ENCODE assay signal across 21 mouse cellular contexts in genomic region chr2:103324320-103324719, GRCm38 (mm10). TPM values are rescaled to one million over a fixed set of nuclear protein-coding genes. Genes with fewer than 3 reads are reported as not detected.
DNase-seq lines count a peak whose midpoint lies in the region; ATAC-seq and TF ChIP-seq lines count a peak whose summit lies in the region.
"Had no signal": no experiment of that assay in that cellular context is flagged by ENCODE, and none has a peak within 500 bp of the region (broad histone marks: within the 10 kb centered on the region; RNA-seq: fewer than 3 reads in every experiment).

No protein-coding gene starts in this region.

- H3K9me3 ChIP-seq in intestine, embryonic 15.5 days, result no peaks in the 10 kb centered on the region
- no peaks in the 10 kb centered on the region for H3K9me3 ChIP-seq in intestine, postnatal 0 days (ENCODE audit: control insufficient read depth)
- H3K9me3 ChIP-seq in G1E (replicated peaks), result no peaks in the 10 kb centered on the region
- no peaks in the 10 kb centered on the region for H3K9me3 ChIP-seq in liver, embryonic 14.5 days (ENCODE audit: control insufficient read depth, low read length)
- no peaks in the 10 kb centered on the region for H3K9me3 ChIP-seq in stomach, embryonic 14.5 days (ENCODE audit: control insufficient read depth, low read depth, low read length)
- H3K9me3 ChIP-seq: forebrain, embryonic 15.5 days; hindbrain, embryonic 12.5 days; megakaryocyte, embryonic 14.5 days; midbrain, embryonic 15.5 days had no signal

- H3K4me3 ChIP-seq in intestine, embryonic 15.5 days (replicated peaks), result no peak overlapping the region
- H3K4me3 ChIP-seq in intestine, postnatal 0 days (ENCODE audit: low read depth, low read length), result no peak overlapping the region
- peak overlapping the region; percentile 37; the same call in 1 of the 2 replicates for H3K4me3 ChIP-seq in G1E (ENCODE audit: low read depth, low read length)
- no peak overlapping the region for H3K4me3 ChIP-seq in liver, embryonic 14.5 days (ENCODE audit: insufficient read depth in 1 of 2, low read depth in 2 of 2, low read length in 2 of 2)
- no peak overlapping the region for H3K4me3 ChIP-seq in stomach, embryonic 14.5 days (ENCODE audit: low read depth, low read length)
- H3K4me3 ChIP-seq: forebrain, embryonic 15.5 days; hindbrain, embryonic 12.5 days; megakaryocyte, embryonic 14.5 days; midbrain, embryonic 15.5 days; myocyte had no signal

- ATAC-seq in intestine, embryonic 15.5 days, result no peak
- ATAC-seq in intestine, postnatal 0 days, result no peak
- ATAC-seq in G1E (ENCODE audit: extremely low read depth, insufficient number of reproducible peaks, low FRiP score, poor library complexity, severe bottlenecking), result peak; percentile 62
- peak; percentile 36; the same call in 1 of the 2 replicates for ATAC-seq in liver, embryonic 14.5 days (ENCODE audit: insufficient read depth)
- no peak for ATAC-seq in stomach, embryonic 14.5 days (ENCODE audit: insufficient number of reproducible peaks, insufficient read depth, low FRiP score, low read depth)
- no peak for ATAC-seq in erythroblast, adult 5-6 weeks (replicated peaks; ENCODE audit: low FRiP score, poor library complexity, severe bottlenecking)
- ATAC-seq: forebrain, embryonic 15.5 days; midbrain, embryonic 15.5 days had no signal

- TF ChIP-seq EP300 in liver, embryonic 14.5 days (IDR thresholded peaks at IDR 0.05; ENCODE audit: low read depth), result peak; percentile 52

- H3K27ac ChIP-seq in intestine, embryonic 15.5 days, result peak overlapping the region; percentile 92; the same call in 1 of the 2 replicates
- H3K27ac ChIP-seq in intestine, postnatal 0 days (ENCODE audit: low read depth, low read length), result no peak overlapping the region
- no peak overlapping the region for H3K27ac ChIP-seq in liver, embryonic 14.5 days
- H3K27ac ChIP-seq in stomach, embryonic 14.5 days (ENCODE audit: low read length), result peak overlapping the region; percentile 75; the same call in 1 of the 2 replicates
- H3K27ac ChIP-seq: forebrain, embryonic 15.5 days; hindbrain, embryonic 12.5 days; midbrain, embryonic 15.5 days had no signal

- no peak overlapping the region for H3K9ac ChIP-seq in intestine, embryonic 15.5 days
- no peak overlapping the region for H3K9ac ChIP-seq in intestine, postnatal 0 days (ENCODE audit: low read depth, low read length)
- H3K9ac ChIP-seq in liver, embryonic 14.5 days (replicated peaks), result no peak overlapping the region
- no peak overlapping the region for H3K9ac ChIP-seq in stomach, embryonic 14.5 days (replicated peaks; ENCODE audit: low read depth, low read length)
- H3K9ac ChIP-seq: forebrain, embryonic 15.5 days; hindbrain, embryonic 12.5 days; midbrain, embryonic 15.5 days had no signal

- peaks cover 10% of the 10 kb centered on the region for H3K4me1 ChIP-seq in intestine, embryonic 15.5 days (replicated peaks)
- peaks cover 24% of the 10 kb centered on the region for H3K4me1 ChIP-seq in intestine, postnatal 0 days (replicated peaks; ENCODE audit: control insufficient read depth, insufficient read depth, low read length)
- H3K4me1 ChIP-seq in G1E (ENCODE audit: insufficient read depth, low read depth, low read length), result peaks cover 95% of the 10 kb centered on the region
- peaks cover 18 to 45% of the 10 kb centered on the region in 2 experiments for H3K4me1 ChIP-seq in liver, embryonic 14.5 days (replicated peaks; ENCODE audit: control insufficient read depth in 2 of 2, insufficient read depth in 2 of 2, low read length in 1 of 2)
- H3K4me1 ChIP-seq in stomach, embryonic 14.5 days (ENCODE audit: control insufficient read depth, insufficient read depth, low read length), result peaks cover 7% of the 10 kb centered on the region; the same call in 1 of the 2 replicates
- H3K4me1 ChIP-seq: forebrain, embryonic 15.5 days; hindbrain, embryonic 12.5 days; megakaryocyte, embryonic 14.5 days; midbrain, embryonic 15.5 days had no signal

- no peaks in the 10 kb centered on the region for H3K36me3 ChIP-seq in intestine, embryonic 15.5 days
- H3K36me3 ChIP-seq in intestine, postnatal 0 days (ENCODE audit: control insufficient read depth, insufficient read depth), result no peaks in the 10 kb centered on the region
- H3K36me3 ChIP-seq in G1E (replicated peaks), result no peaks in the 10 kb centered on the region
- no peaks in the 10 kb centered on the region for H3K36me3 ChIP-seq in liver, embryonic 14.5 days (replicated peaks; ENCODE audit: control insufficient read depth, insufficient read depth, low read depth)
- H3K36me3 ChIP-seq in stomach, embryonic 14.5 days (ENCODE audit: control insufficient read depth, insufficient read depth, low read length), result no peaks in the 10 kb centered on the region
- H3K36me3 ChIP-seq: forebrain, embryonic 15.5 days; hindbrain, embryonic 12.5 days; midbrain, embryonic 15.5 days had no signal

- 73% methylated on average over 2 of the region's 2 CpGs for WGBS in intestine, embryonic 15.5 days
- 51% methylated on average over 2 of the region's 2 CpGs for WGBS in intestine, postnatal 0 days
- WGBS in liver, embryonic 14.5 days (ENCODE audit: insufficient replicate concordance), result 39% methylated on average over 2 of the region's 2 CpGs
- WGBS in stomach, embryonic 14.5 days, result 68% methylated on average over 2 of the region's 2 CpGs

- no peaks in the 10 kb centered on the region for H3K27me3 ChIP-seq in intestine, embryonic 15.5 days (replicated peaks)
- H3K27me3 ChIP-seq in intestine, postnatal 0 days (replicated peaks; ENCODE audit: control insufficient read depth, insufficient read depth, low read length), result no peaks in the 10 kb centered on the region
- peaks cover 8% of the 10 kb centered on the region; the same call in 1 of the 2 replicates for H3K27me3 ChIP-seq in G1E (ENCODE audit: insufficient read depth, low read length)
- no peaks in the 10 kb centered on the region for H3K27me3 ChIP-seq in liver, embryonic 14.5 days (ENCODE audit: control insufficient read depth, insufficient read depth, low read length)
- H3K27me3 ChIP-seq in stomach, embryonic 14.5 days (ENCODE audit: control insufficient read depth, insufficient read depth, low read length), result no peaks in the 10 kb centered on the region
- H3K27me3 ChIP-seq: forebrain, embryonic 15.5 days; hindbrain, embryonic 12.5 days; midbrain, embryonic 15.5 days had no signal

- TF ChIP-seq CTCF in intestine, postnatal 0 days (IDR thresholded peaks at IDR 0.05; ENCODE audit: low read depth), result no peak
- no peak for TF ChIP-seq CTCF in G1E (IDR thresholded peaks at IDR 0.05; ENCODE audit: low read depth, low read length)
- no peak for TF ChIP-seq CTCF in liver, embryonic 14.5 days (IDR thresholded peaks at IDR 0.05; ENCODE audit: low read depth)

- H3K4me2 ChIP-seq in intestine, embryonic 15.5 days (replicated peaks), result no peak overlapping the region
- H3K4me2 ChIP-seq in intestine, postnatal 0 days (replicated peaks; ENCODE audit: low read depth), result no peak overlapping the region
- H3K4me2 ChIP-seq in liver, embryonic 14.5 days (ENCODE audit: low read depth), result no peak overlapping the region
- no peak overlapping the region for H3K4me2 ChIP-seq in stomach, embryonic 14.5 days (replicated peaks; ENCODE audit: low read depth, low read length)
- H3K4me2 ChIP-seq: forebrain, embryonic 15.5 days; heart, embryonic 11.5 days; hindbrain, embryonic 12.5 days; midbrain, embryonic 15.5 days had no signal

- peak; percentile 58 for DNase-seq in G1E (ENCODE audit: low spot score)
- no peak for DNase-seq in liver, embryonic 14.5 days (ENCODE audit: low read depth in 3 of 3, low spot score in 3 of 3)
- DNase-seq in spleen, postnatal 14 days (ENCODE audit: low spot score in 2 of 2), result no peak
- DNase-seq: cerebellum, adult 8-10 months; gastrocnemius, postnatal 36 days; lung, adult 2 months; spleen, adult 18-20 months; thymus, postnatal 14 days had no signal

RNA-seq across cellular contexts. Expression of gene Ehf, which starts 21.2 kb away (rescaled TPM):
- polyA plus RNA-seq in intestine, embryonic 15.5 days (2015; fragmentation: Nextera tagmentation; extraction: Ambion mirVana), result 19.2 and 23.1 TPM in 2 replicates
- 19.8 and 24.3 TPM in 2 replicates for polyA plus RNA-seq in intestine, postnatal 0 days (2015; fragmentation: Nextera tagmentation; extraction: Ambion mirVana)
- total RNA-seq in G1E (2014; fragmentation: Nextera tagmentation), result 15.6 and 21.1 TPM in 2 replicates
- 0.64 and 0.98 TPM in 2 replicates for total RNA-seq in G1E (2017)
- polyA plus RNA-seq in G1E (2012), result 0.14 and 0.15 TPM in 2 replicates
- 0.04 and 0.10 TPM in 2 replicates for polyA plus RNA-seq in liver, embryonic 14.5 days (2012; rRNA removed)
- polyA plus RNA-seq in liver, embryonic 14.5 days (2014; fragmentation: Nextera tagmentation; extraction: Ambion mirVana), result 0.08 and 0.27 TPM in 2 replicates
- 18.2 and 28.1 TPM in 2 replicates for polyA plus RNA-seq in stomach, embryonic 14.5 days (2014; fragmentation: Nextera tagmentation; extraction: Ambion mirVana)
- total RNA-seq in erythroblast, adult 5-6 weeks (2015; ENCODE audit: low replicate concordance), result not detected in 2 replicates
- not detected in 2 replicates for total RNA-seq in erythroblast, adult 5-6 weeks (2017; ENCODE audit: low replicate concordance)
- total RNA-seq: layer of hippocampus, postnatal 14 days had no signal
- polyA plus RNA-seq: hindbrain, embryonic 12.5 days; limb, embryonic 11.5 days; myocyte; neural tube, embryonic 14.5 days had no signal

Comparison
In these comparisons a context has a peak if more than half of its experiments do, and no peak if none do; other contexts are left out.
1. H3K27ac ChIP-seq: peak in intestine, embryonic 15.5 days (single experiment) and stomach, embryonic 14.5 days (single experiment); none in intestine, postnatal 0 days (single experiment) and liver, embryonic 14.5 days (single experiment).
2. ATAC-seq: peak in G1E (single experiment) and liver, embryonic 14.5 days (single experiment); none in intestine, embryonic 15.5 days (single experiment), intestine, postnatal 0 days (single experiment), stomach, embryonic 14.5 days (single experiment) and erythroblast, adult 5-6 weeks (single experiment).
3. RNA of gene Ehf, which starts 21.2 kb away (polyA plus RNA-seq): 19.8 to 24.3 TPM in intestine, postnatal 0 days, 19.2 to 23.1 TPM in intestine, embryonic 15.5 days and 18.2 to 28.1 TPM in stomach, embryonic 14.5 days; 0.14 to 0.15 TPM in G1E and 0.04 to 0.27 TPM in liver, embryonic 14.5 days; every median in the first group is over 10 times any median in the second.